Mouse (Mus musculus) myocyte (in vitro differentiated cells): ENCODE measurements around the gene Tspan9. TPM values are rescaled to one million over a fixed set of nuclear protein-coding genes. Genes with fewer than 3 reads are reported as not detected.

Experiments
- H3K27me3 ChIP-seq: one replicate; pipeline ENCODE4 v1.6.1; 2011; ENCODE audit not compliant: control insufficient read depth, insufficient read depth, insufficient read length
- H3K36me3 ChIP-seq: one replicate; pipeline ENCODE4 v1.6.1; 2011; ENCODE audit not compliant: control insufficient read depth, insufficient read depth
- H3K4me2 ChIP-seq: one replicate; pipeline ENCODE4 v1.6.1; 2011; ENCODE audit warnings: low read depth, control low read depth
- H3K4me3 ChIP-seq: one replicate; pipeline ENCODE4 v1.5.1; 2011; ENCODE audit warnings: mild to moderate bottlenecking, control low read depth, moderate library complexity
- H3K79me2 ChIP-seq: one replicate; pipeline ENCODE4 v1.6.1; 2011; ENCODE audit not compliant: control insufficient read depth, insufficient read depth
- H3ac ChIP-seq: one replicate; pipeline ENCODE4 v1.6.1; 2011; ENCODE audit not compliant: control insufficient read depth, insufficient read length
- CEBPB ChIP-seq: IDR thresholded peaks from 2 replicates; pipeline ENCODE4 v1.6.1; 2011; ENCODE audit warnings: mild to moderate bottlenecking, moderate library complexity; ENCODE audit not compliant: poor library complexity, insufficient read depth, severe bottlenecking
- E2F4 ChIP-seq: IDR thresholded peaks from one replicate; pipeline ENCODE4 v1.6.1; 2011; ENCODE audit warnings: mild to moderate bottlenecking, control low read depth, moderate library complexity; ENCODE audit not compliant: insufficient read depth
- MAX ChIP-seq: IDR thresholded peaks from one replicate; pipeline ENCODE4 v1.6.1; 2011; ENCODE audit warnings: low read depth, mild to moderate bottlenecking, control low read depth
- MYOD1 ChIP-seq, 3 experiments: IDR thresholded peaks; one replicate each; pipeline ENCODE4 v1.6.1; 2011; ENCODE audit warnings: control low read depth in 2 of 3, low read depth in 2 of 3, mild to moderate bottlenecking in 2 of 3, moderate library complexity in 1 of 3; ENCODE audit not compliant: insufficient read length in 2 of 3, control insufficient read depth in 1 of 3
- MYOG ChIP-seq, 3 experiments: IDR thresholded peaks; one replicate each; pipeline ENCODE4 v1.6.1; 2011; ENCODE audit warnings: control low read depth in 2 of 3, low read depth in 2 of 3, mild to moderate bottlenecking in 2 of 3; ENCODE audit not compliant: insufficient read length in 2 of 3, control insufficient read depth in 1 of 3, insufficient read depth in 1 of 3
- POLR2A ChIP-seq: IDR thresholded peaks from one replicate; pipeline ENCODE4 v1.6.1; 2011; ENCODE audit warnings: low read depth, mild to moderate bottlenecking, control low read depth, moderate library complexity; ENCODE audit not compliant: insufficient read length
- POLR2AphosphoS2 ChIP-seq: IDR thresholded peaks from one replicate; pipeline ENCODE4 v1.6.1; 2011; ENCODE audit warnings: low read depth, control low read depth; ENCODE audit not compliant: insufficient read length
- REST ChIP-seq: IDR thresholded peaks from one replicate; pipeline ENCODE4 v1.6.1; 2011; ENCODE audit warnings: mild to moderate bottlenecking, control low read depth, moderate library complexity; ENCODE audit not compliant: insufficient read depth, insufficient read length
- SRF ChIP-seq: IDR thresholded peaks from one replicate; pipeline ENCODE4 v1.6.1; 2011; ENCODE audit warnings: low read depth; ENCODE audit not compliant: control insufficient read depth, insufficient read length
- TCF12 ChIP-seq: IDR thresholded peaks from one replicate; pipeline ENCODE4 v1.6.1; 2011; ENCODE audit warnings: mild to moderate bottlenecking, control low read depth; ENCODE audit not compliant: poor library complexity, insufficient read depth, severe bottlenecking
- TCF3 ChIP-seq: IDR thresholded peaks from one replicate; pipeline ENCODE4 v1.6.1; 2011; ENCODE audit warnings: low read depth, control low read depth; ENCODE audit not compliant: insufficient read length
- USF1 ChIP-seq: IDR thresholded peaks from one replicate; pipeline ENCODE4 v1.6.1; 2011; ENCODE audit warnings: low read depth, mild to moderate bottlenecking, control low read depth, moderate library complexity
- polyA plus RNA-seq: library from polyadenylated mRNA; unstranded; fragments of >200 nt; fragmentation: generic; extraction: Trizol; gene quantifications from one replicate; pipeline ENCODE4 v1.2.1, GENCODE M21; 2012; ENCODE audit warnings: missing spikeins

The Tspan9 gene
- 227 TPM for polyA plus RNA-seq

- Histone ChIP-seq H3K27me3 (no peaks in the 10 kb centered on the region), H3K36me3 (no peaks in the 10 kb centered on the region), H3K79me2 (no peaks in the 10 kb centered on the region), H3ac (peak within 1 kb of the TSS; percentile 23), H3K4me2 (peak within 1 kb of the TSS; percentile 69), H3K4me3 (peak within 1 kb of the TSS; percentile 37)
- TF ChIP-seq SRF, result no peak
- peak; percentile 75 for TF ChIP-seq POLR2A
- TF ChIP-seq E2F4, result no peak
- no peak for TF ChIP-seq MAX
- no peak for TF ChIP-seq POLR2AphosphoS2
- TF ChIP-seq USF1, result no peak
- no peak for TF ChIP-seq MYOD1 (IDR thresholded peaks at IDR 0.05; ENCODE audit: control insufficient read depth in 1 of 3, insufficient read length in 2 of 3, low read depth in 2 of 3)
- no peak for TF ChIP-seq TCF3
- peak in 1 of 3 experiments; percentile 15 for TF ChIP-seq MYOG (IDR thresholded peaks at IDR 0.05; ENCODE audit: control insufficient read depth in 1 of 3, insufficient read depth in 1 of 3, insufficient read length in 2 of 3, low read depth in 2 of 3)
- no peak for TF ChIP-seq CEBPB
- TF ChIP-seq REST, result no peak
- TF ChIP-seq TCF12, result no peak
Measured at GRCm38 (mm10) chr6:128143390-128144020, at the start of gene Tspan9. Tspan9 (minus strand) TSS chr6:128143594.

- Histone ChIP-seq H3K36me3 (no peaks in the 10 kb centered on the region), H3K27me3 (peaks cover 18% of the 10 kb centered on the region), H3K4me2 (no peak overlapping the region), H3K79me2 (no peaks in the 10 kb centered on the region), H3K4me3 (no peak overlapping the region), H3ac (no peak overlapping the region)
- no peak for TF ChIP-seq MAX
Measured at GRCm38 (mm10) chr6:128183521-128183920, 40.1 kb upstream of the Tspan9 start.

- Histone ChIP-seq H3K36me3 (no peaks in the 10 kb centered on the region), H3K79me2 (no peaks in the 10 kb centered on the region), H3K4me2 (no peak overlapping the region), H3ac (no peak overlapping the region), H3K4me3 (no peak overlapping the region), H3K27me3 (peaks cover 18% of the 10 kb centered on the region)
- TF ChIP-seq REST (no peak), USF1 (no peak), POLR2AphosphoS2 (no peak)
Measured at GRCm38 (mm10) chr6:128181176-128181575, 37.8 kb upstream of the Tspan9 start.

- TF ChIP-seq SRF (no peak), CEBPB (no peak), TCF12 (no peak), TCF3 (no peak), POLR2A (no peak), USF1 (no peak), MYOG (IDR thresholded peaks at IDR 0.05; ENCODE audit: control insufficient read depth in 1 of 3, insufficient read depth in 1 of 3, insufficient read length in 2 of 3, low read depth in 2 of 3) (no peak), MAX (no peak), MYOD1 (IDR thresholded peaks at IDR 0.05; ENCODE audit: control insufficient read depth in 1 of 3, insufficient read length in 2 of 3, low read depth in 2 of 3) (no peak), E2F4 (no peak), POLR2AphosphoS2 (no peak), REST (no peak)
- H3K4me3 ChIP-seq, result no peak overlapping the region
Measured at GRCm38 (mm10) chr6:128179651-128180050, 36.3 kb upstream of the Tspan9 start.

GRCm38 (mm10) chr6:128179247-128179646 lies 35.9 kb upstream of the Tspan9 start:
- no peaks in the 10 kb centered on the region for H3K36me3 ChIP-seq
- no peaks in the 10 kb centered on the region for H3K79me2 ChIP-seq
- H3K4me2 ChIP-seq, result no peak overlapping the region
- H3K4me3 ChIP-seq, result no peak overlapping the region
- no peak for TF ChIP-seq POLR2A
- TF ChIP-seq E2F4, result no peak
- TF ChIP-seq USF1, result no peak
- H3ac ChIP-seq, result no peak overlapping the region
- H3K27me3 ChIP-seq, result peaks cover 11% of the 10 kb centered on the region

More at GRCm38 (mm10) chr6:128179651-128180050, 36.3 kb upstream of the Tspan9 start:
- H3ac ChIP-seq, result no peak overlapping the region
- no peak overlapping the region for H3K4me2 ChIP-seq
- no peaks in the 10 kb centered on the region for H3K36me3 ChIP-seq
- peaks cover 13% of the 10 kb centered on the region for H3K27me3 ChIP-seq
- H3K79me2 ChIP-seq, result no peaks in the 10 kb centered on the region
